Mouse (Mus musculus): ENCODE measurements at regions not wholly inside any gene's neighbourhood (a gene's known extent, or its start where the extent isn't known, plus 50 kb on each side); places are given as distances from the start of the nearest gene placed in this dataset.

DNA sequence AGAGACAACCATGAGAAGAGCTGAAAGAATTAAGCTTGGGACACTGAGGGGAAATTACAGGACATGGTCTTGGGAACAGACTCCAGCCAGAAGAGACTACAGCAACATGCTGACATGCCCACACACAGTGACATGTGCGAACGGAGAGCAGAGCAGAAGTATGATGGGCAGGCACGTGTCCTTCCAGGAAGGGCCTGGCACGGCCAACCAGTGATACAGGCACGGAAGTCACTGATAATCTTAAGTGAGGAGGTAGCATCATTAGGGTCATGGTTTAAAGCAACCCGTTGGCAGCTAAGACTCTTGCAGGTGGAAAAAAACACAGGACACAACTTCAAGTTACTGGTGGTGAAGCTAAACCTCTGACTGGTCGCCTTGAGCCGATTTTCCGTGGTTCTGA is 442.8 kb downstream of the Sox2 start:
- TF ChIP-seq FLI1 (IDR thresholded peaks at IDR 0.05; ENCODE audit: low read length) (no peak), GATA1 (IDR thresholded peaks at IDR 0.05; ENCODE audit: borderline replicate concordance, low read length) (no peak)

Measured in megakaryocyte, embryonic 14.5 days (primary cell).